Mouse (Mus musculus) stomach, embryonic 15.5 days (tissue): ENCODE results near the gene Lingo1. TPM values are rescaled to one million over a fixed set of nuclear protein-coding genes. Genes with fewer than 3 reads are reported as not detected.

Source experiments
- ATAC-seq: fragments of 200-750 bp; cut with Nextera tagmentation; 2 replicates; pipeline ENCODE4 v1.8.0; 2017; ENCODE audit warnings: low read depth, moderate number of reproducible peaks, moderate TSS enrichment; ENCODE audit not compliant: insufficient read depth, low FRiP score
- H3K27ac ChIP-seq: fragments of 300-500 bp; sonication (generic); 2 replicates; pipeline ENCODE4 v1.5.1; 2015; ENCODE audit warnings: mild to moderate bottlenecking, inconsistent platforms
- H3K27me3 ChIP-seq: fragments of 300-500 bp; sonication (generic); replicated peaks from 2 replicates; pipeline ENCODE4 v1.6.1; 2015; ENCODE audit warnings: inconsistent platforms
- H3K36me3 ChIP-seq: fragments of 300-500 bp; sonication (generic); 2 replicates; pipeline ENCODE4 v1.6.1; 2015; ENCODE audit warnings: inconsistent platforms
- H3K4me1 ChIP-seq: fragments of 300-500 bp; sonication (generic); 2 replicates; pipeline ENCODE4 v1.6.1; 2015; ENCODE audit warnings: inconsistent platforms
- H3K4me2 ChIP-seq: fragments of 300-500 bp; sonication (generic); 2 replicates; pipeline ENCODE4 v1.6.1; 2015; ENCODE audit warnings: mild to moderate bottlenecking, inconsistent platforms
- H3K4me3 ChIP-seq: fragments of 300-500 bp; sonication (generic); replicated peaks from 2 replicates; pipeline ENCODE4 v1.5.1; 2015; ENCODE audit warnings: inconsistent platforms
- H3K9ac ChIP-seq: fragments of 300-500 bp; sonication (generic); 2 replicates; pipeline ENCODE4 v1.6.1; 2015; ENCODE audit warnings: inconsistent platforms
- H3K9me3 ChIP-seq: fragments of 300-500 bp; sonication (generic); 2 replicates; pipeline ENCODE4 v1.6.1; 2016; ENCODE audit warnings: inconsistent platforms
- WGBS: fragments of 180-500 bp; shearing (Covaris S2); methylation state at CpG from one replicate; pipeline ENCODE4 v1.1.7; 2015; 5-methylcytosine and 5-hydroxymethylcytosine counted together
- polyA plus RNA-seq: library from polyadenylated mRNA; unstranded; fragments of >200 nt; fragmentation: Nextera tagmentation; extraction: Ambion mirVana; gene quantifications from 2 replicates; pipeline ENCODE4 v1.2.1, GENCODE M21; 2015

The Lingo1 gene
- polyA plus RNA-seq, 1 experiment from 2014 or later, result 2.8 TPM

- no peaks in the 10 kb centered on the region for H3K36me3 ChIP-seq
- no peak overlapping the region for H3K9ac ChIP-seq
- H3K27ac ChIP-seq, result no peak overlapping the region
- H3K4me3 ChIP-seq, result no peak overlapping the region
- ATAC-seq, result no peak
- 17% methylated on average over 21 of the region's 21 CpGs for WGBS
- H3K9me3 ChIP-seq, result no peaks in the 10 kb centered on the region
- H3K27me3 ChIP-seq, result no peaks in the 10 kb centered on the region; the same call in 1 of the 2 replicates
- H3K4me2 ChIP-seq, result peak overlapping the region; percentile 27; the same call in 1 of the 2 replicates
- H3K4me1 ChIP-seq, result peaks cover 4% of the 10 kb centered on the region; the same call in 1 of the 2 replicates
Observed at GRCm38 (mm10) chr9:56825476-56826213, 29.4 kb upstream of the Lingo1 start.

DNA sequence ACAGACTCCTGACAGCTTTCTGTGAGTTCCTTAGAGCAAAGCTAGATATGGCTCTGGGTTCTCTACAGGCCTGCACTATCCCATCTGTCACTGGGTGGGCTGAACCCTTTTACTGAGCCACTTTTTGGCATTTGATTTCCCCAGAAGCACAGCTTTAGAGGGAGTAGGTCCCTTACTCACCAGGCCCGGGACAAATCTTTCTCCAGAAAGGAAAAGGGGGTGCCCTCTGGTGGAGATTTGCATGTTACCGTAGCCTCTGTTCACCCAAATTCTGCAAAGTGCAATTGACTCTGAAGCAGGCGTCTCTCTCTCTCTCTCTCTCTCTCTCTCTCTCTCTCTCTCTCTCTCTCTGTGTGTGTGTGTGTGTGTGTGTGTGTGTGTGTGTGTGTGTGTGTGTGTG, 28.6 kb upstream of the Lingo1 start:
- Histone ChIP-seq H3K4me2 (no peak overlapping the region), H3K36me3 (no peaks in the 10 kb centered on the region), H3K9me3 (no peaks in the 10 kb centered on the region), H3K9ac (no peak overlapping the region), H3K4me3 (no peak overlapping the region), H3K27ac (no peak overlapping the region), H3K4me1 (peaks cover 4% of the 10 kb centered on the region; the same call in 1 of the 2 replicates), H3K27me3 (no peaks in the 10 kb centered on the region; the same call in 1 of the 2 replicates)
- WGBS, result 11% methylated on average over 3 of the region's 3 CpGs
- ATAC-seq, result no peak

GRCm38 (mm10) chr9:56810916-56811315, 14.6 kb upstream of the Lingo1 start:
- 65% methylated on average over 1 of the region's 1 CpGs for WGBS
- Histone ChIP-seq H3K36me3 (no peaks in the 10 kb centered on the region), H3K9me3 (no peaks in the 10 kb centered on the region), H3K4me3 (no peak overlapping the region), H3K4me1 (no peaks in the 10 kb centered on the region), H3K27ac (no peak overlapping the region), H3K27me3 (no peaks in the 10 kb centered on the region), H3K4me2 (no peak overlapping the region), H3K9ac (no peak overlapping the region)
- ATAC-seq, result no peak

DNA sequence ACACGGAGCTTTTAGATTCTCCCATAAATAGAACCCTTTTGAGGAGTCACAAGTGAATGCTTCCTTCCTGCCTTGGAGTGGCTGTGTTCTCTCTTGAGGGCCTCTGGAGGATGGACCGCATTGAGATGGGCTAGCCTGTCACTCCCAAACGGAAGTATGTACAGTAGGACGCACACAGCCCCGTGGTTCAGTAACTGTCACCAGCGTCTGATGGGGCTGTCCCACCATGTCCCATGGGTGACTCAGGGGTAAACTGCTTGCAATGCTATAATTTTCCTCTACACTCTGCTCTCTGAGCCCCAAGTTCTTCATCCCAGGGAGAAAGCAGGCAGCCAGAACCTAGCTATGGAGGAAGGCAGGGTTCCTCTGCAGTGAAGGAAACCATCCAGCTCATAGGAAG, 11.7 kb upstream of the Lingo1 start:
- Histone ChIP-seq H3K9ac (no peak overlapping the region), H3K36me3 (no peaks in the 10 kb centered on the region), H3K27ac (no peak overlapping the region), H3K4me2 (no peak overlapping the region), H3K27me3 (no peaks in the 10 kb centered on the region), H3K4me1 (no peaks in the 10 kb centered on the region), H3K4me3 (no peak overlapping the region), H3K9me3 (no peaks in the 10 kb centered on the region)
- 77% methylated on average over 6 of the region's 6 CpGs for WGBS
- ATAC-seq, result no peak

DNA sequence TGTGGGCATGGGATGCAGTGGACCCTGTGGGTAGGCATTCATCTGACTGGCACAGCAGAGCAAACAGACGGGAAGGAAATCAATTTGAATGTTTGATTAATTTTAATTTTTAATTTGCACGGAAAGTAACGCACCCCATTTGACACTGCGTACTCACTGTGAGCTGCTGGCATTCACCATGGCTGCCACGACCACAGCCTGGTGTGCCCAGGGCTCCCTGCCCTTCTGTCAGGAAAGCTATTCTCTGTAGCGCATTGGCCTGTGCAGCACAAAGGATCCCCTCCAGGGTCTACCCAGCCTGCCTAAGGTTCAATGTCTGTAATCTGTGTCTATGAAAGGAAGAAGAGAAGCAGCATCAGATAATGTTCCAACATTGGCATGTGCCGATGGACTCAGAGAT, 6.9 kb upstream of the Lingo1 start:
- H3K4me2 ChIP-seq, result no peak overlapping the region
- ATAC-seq, result no peak
- H3K27ac ChIP-seq, result no peak overlapping the region
- H3K4me1 ChIP-seq, result no peaks in the 10 kb centered on the region
- H3K27me3 ChIP-seq, result peaks cover 14% of the 10 kb centered on the region
- no peak overlapping the region for H3K4me3 ChIP-seq
- H3K9ac ChIP-seq, result no peak overlapping the region
- H3K9me3 ChIP-seq, result no peaks in the 10 kb centered on the region
- H3K36me3 ChIP-seq, result no peaks in the 10 kb centered on the region
- 90% methylated on average over 7 of the region's 7 CpGs for WGBS

- Histone ChIP-seq H3K4me1 (peaks cover 15% of the 10 kb centered on the region), H3K27me3 (peaks cover 62% of the 10 kb centered on the region), H3K27ac (no peak overlapping the region), H3K36me3 (no peaks in the 10 kb centered on the region), H3K4me2 (no peak overlapping the region), H3K9me3 (no peaks in the 10 kb centered on the region), H3K9ac (no peak overlapping the region), H3K4me3 (no peak overlapping the region)
- 0 out of 2 replicates have a peak, but pooled peaks have one; percentile 12 for ATAC-seq
- 11% methylated on average over 5 of the region's 5 CpGs for WGBS
Observed at GRCm38 (mm10) chr9:56797876-56798275, 1.6 kb upstream of the Lingo1 start.

GRCm38 (mm10) chr9:56796656-56797131, 426 bp upstream of the Lingo1 start:
- under 1% methylated on average over 41 of the region's 41 CpGs for WGBS
- Histone ChIP-seq H3K4me2 (peak overlapping the region; percentile 97), H3K36me3 (no peaks in the 10 kb centered on the region), H3K4me1 (peaks cover 15% of the 10 kb centered on the region), H3K4me3 (peak overlapping the region; percentile 45), H3K9ac (no peak overlapping the region), H3K27me3 (peaks cover 62% of the 10 kb centered on the region), H3K27ac (no peak overlapping the region), H3K9me3 (no peaks in the 10 kb centered on the region)
- no peak for ATAC-seq

GRCm38 (mm10) chr9:56791696-56792261, 4.5 kb downstream of the Lingo1 start:
- no peak for ATAC-seq
- 68% methylated on average over 11 of the region's 11 CpGs for WGBS

DNA sequence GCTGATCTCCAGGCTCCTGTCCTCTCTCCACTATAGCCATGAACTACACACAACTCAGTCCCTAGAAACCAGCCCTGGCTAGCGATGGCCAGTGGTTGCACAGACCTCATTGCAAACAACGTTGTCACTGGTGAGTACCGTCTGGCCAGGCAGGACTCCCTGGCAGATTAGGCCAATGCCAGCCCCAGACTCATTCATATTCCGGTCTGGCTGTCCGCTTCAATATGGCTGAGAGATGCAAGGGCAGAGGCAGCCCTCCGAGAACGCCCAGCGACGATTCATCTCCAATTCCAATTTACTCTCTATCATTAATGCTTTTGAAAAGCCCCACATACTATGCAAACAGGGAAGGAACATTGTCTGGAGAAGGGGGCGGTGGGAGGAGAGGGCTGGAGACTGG, 11.7 kb downstream of the Lingo1 start:
- Histone ChIP-seq H3K9me3 (no peaks in the 10 kb centered on the region), H3K4me3 (no peak overlapping the region), H3K9ac (no peak overlapping the region), H3K4me1 (no peaks in the 10 kb centered on the region), H3K36me3 (no peaks in the 10 kb centered on the region), H3K4me2 (no peak overlapping the region), H3K27me3 (no peaks in the 10 kb centered on the region), H3K27ac (no peak overlapping the region)
- 81% methylated on average over 10 of the region's 10 CpGs for WGBS
- no peak for ATAC-seq

More at GRCm38 (mm10) chr9:56791696-56792261, 4.5 kb downstream of the Lingo1 start:
- no peak overlapping the region for H3K27ac ChIP-seq
- no peak overlapping the region for H3K4me3 ChIP-seq
- peaks cover 14% of the 10 kb centered on the region for H3K4me1 ChIP-seq
- no peak overlapping the region for H3K4me2 ChIP-seq
- H3K27me3 ChIP-seq, result peaks cover 37% of the 10 kb centered on the region
- no peaks in the 10 kb centered on the region for H3K9me3 ChIP-seq
- no peaks in the 10 kb centered on the region for H3K36me3 ChIP-seq
- H3K9ac ChIP-seq, result no peak overlapping the region

DNA sequence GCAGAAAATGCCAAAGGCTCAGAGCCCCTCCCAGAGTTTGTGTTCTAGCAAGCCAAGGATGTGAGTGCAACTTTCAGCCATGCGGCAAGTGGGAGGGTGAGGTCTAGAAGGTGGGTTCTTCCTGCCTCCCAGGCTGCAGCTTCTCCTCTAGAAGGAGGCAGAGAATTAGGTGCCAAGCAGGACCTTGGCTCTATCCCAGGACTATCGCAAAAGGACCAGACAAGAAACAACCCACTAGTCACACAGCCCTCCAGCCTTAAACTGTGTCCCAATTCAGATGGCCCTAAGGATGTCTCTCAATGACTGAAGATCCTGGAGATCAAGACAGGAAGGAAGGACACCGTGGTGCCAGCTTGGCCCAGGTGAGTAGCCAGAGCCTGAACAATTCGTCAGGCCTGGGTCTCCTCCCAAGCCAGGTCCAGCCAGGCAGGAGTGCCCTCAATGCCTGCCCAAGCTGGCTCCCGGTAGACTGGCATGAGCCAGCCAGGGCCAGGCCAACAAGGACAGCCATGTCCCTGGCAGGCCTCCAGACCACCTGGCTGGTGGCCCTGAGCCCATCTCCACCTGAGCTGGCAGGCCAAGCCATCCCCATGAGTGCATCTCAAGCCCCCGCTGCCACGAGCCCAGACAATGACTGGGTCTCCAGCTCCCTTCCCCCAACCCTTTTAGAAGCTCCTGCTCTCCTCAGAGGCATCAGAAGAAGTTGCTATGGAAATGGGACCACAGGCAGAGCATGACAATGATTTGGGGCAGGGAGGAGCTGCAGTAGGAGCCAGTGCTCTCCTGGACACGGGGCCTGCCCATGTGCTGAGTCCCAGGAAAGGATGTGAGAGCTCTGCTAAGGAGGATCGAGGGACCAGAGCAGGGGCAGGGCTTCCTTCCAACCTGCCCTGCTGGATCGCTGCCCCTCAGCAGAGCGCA, 19.1 kb downstream of the Lingo1 start:
- ATAC-seq, result no peak
- WGBS, result 70% methylated on average over 11 of the region's 11 CpGs
- H3K4me3 ChIP-seq, result no peak overlapping the region
- H3K4me2 ChIP-seq, result no peak overlapping the region
- no peaks in the 10 kb centered on the region for H3K36me3 ChIP-seq
- no peak overlapping the region for H3K27ac ChIP-seq
- no peak overlapping the region for H3K9ac ChIP-seq
- no peaks in the 10 kb centered on the region for H3K9me3 ChIP-seq
- no peaks in the 10 kb centered on the region for H3K4me1 ChIP-seq
- H3K27me3 ChIP-seq, result no peaks in the 10 kb centered on the region

DNA sequence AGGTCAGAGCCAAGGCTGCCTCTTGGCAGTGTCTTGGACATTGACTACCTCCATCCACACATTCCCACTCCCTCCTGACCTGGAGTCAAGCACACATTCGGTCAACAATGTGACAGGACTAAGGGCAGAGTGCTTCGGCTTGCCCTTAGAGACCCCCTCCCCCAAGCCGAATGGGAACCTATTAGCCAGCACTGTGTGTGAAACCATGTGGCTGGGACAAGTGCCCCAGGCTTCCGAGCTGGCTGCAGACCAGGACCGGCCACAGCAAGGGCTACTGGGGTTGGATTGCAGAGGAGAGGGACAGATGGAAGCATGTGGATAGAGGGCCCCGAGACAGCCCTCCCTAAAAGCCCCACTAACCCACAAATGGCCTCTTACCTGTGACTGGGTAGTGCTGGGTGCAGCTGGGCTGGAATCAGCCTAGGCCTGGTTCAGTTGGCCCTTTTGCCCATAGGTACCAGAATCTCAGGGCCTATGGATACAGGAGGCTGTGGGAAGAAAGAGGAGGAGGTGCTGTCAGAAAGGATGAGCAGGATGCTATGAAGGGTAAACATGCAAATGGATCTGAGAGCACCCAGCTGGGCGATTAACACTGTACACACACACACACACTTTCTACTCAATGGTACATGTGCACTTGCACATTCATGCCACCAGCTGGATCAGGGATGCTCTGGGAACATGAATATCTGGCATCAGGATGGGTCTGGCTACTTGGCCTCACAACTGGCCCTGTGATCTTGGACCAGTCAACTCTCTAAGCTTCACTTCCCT, 20.9 kb downstream of the Lingo1 start:
- 60% methylated on average over 7 of the region's 7 CpGs for WGBS
- Histone ChIP-seq H3K4me3 (no peak overlapping the region), H3K27ac (no peak overlapping the region), H3K9ac (no peak overlapping the region), H3K9me3 (no peaks in the 10 kb centered on the region), H3K4me1 (no peaks in the 10 kb centered on the region), H3K27me3 (no peaks in the 10 kb centered on the region), H3K4me2 (no peak overlapping the region), H3K36me3 (no peaks in the 10 kb centered on the region)
- ATAC-seq, result no peak
